Mouse (Mus musculus) embryonic facial prominence, embryonic 15.5 days (tissue): ENCODE measurements around the gene Fggy. TPM values are rescaled to one million over a fixed set of nuclear protein-coding genes. Genes with fewer than 3 reads are reported as not detected.
A peak's percentile ranks its signal among the peaks of the same experiment; 100 is the strongest.

Experiments
- ATAC-seq: fragments of 200-750 bp; cut with Nextera tagmentation; 2 replicates; pipeline ENCODE4 v1.8.0; 2017; ENCODE audit warnings: low read depth, moderate TSS enrichment; ENCODE audit not compliant: insufficient number of reproducible peaks, low FRiP score, low TSS enrichment
- H3K27ac ChIP-seq: fragments of 300-500 bp; sonication (generic); replicated peaks from 2 replicates; pipeline ENCODE4 v1.5.1; 2015; ENCODE audit warnings: mild to moderate bottlenecking, inconsistent platforms
- H3K27me3 ChIP-seq: fragments of 300-500 bp; sonication (generic); 2 replicates; pipeline ENCODE4 v1.6.1; 2015; ENCODE audit warnings: inconsistent platforms
- H3K36me3 ChIP-seq: fragments of 300-500 bp; sonication (generic); 2 replicates; pipeline ENCODE4 v1.6.1; 2015; ENCODE audit warnings: mild to moderate bottlenecking, inconsistent platforms
- H3K4me1 ChIP-seq: fragments of 300-500 bp; sonication (generic); 2 replicates; pipeline ENCODE4 v1.6.1; 2015; ENCODE audit warnings: inconsistent platforms
- H3K4me2 ChIP-seq: fragments of 300-500 bp; sonication (generic); replicated peaks from 2 replicates; pipeline ENCODE4 v1.6.1; 2015; ENCODE audit warnings: mild to moderate bottlenecking, inconsistent platforms
- H3K4me3 ChIP-seq: fragments of 300-500 bp; sonication (generic); replicated peaks from 2 replicates; pipeline ENCODE4 v1.5.1; 2015; ENCODE audit warnings: mild to moderate bottlenecking, inconsistent platforms
- H3K9ac ChIP-seq: fragments of 300-500 bp; sonication (generic); 2 replicates; pipeline ENCODE4 v1.6.1; 2015; ENCODE audit warnings: inconsistent platforms
- H3K9me3 ChIP-seq: fragments of 300-500 bp; sonication (generic); replicated peaks from 2 replicates; pipeline ENCODE4 v1.6.1; 2016; ENCODE audit warnings: inconsistent platforms
- WGBS: fragments of 180-500 bp; shearing (Covaris S2); methylation state at CpG from one replicate; pipeline ENCODE4 v1.1.7; 2015; 5-methylcytosine and 5-hydroxymethylcytosine counted together
- polyA plus RNA-seq: library from polyadenylated mRNA; unstranded; fragments of >200 nt; fragmentation: Nextera tagmentation; extraction: Ambion mirVana; gene quantifications from 2 replicates; pipeline ENCODE4 v1.2.1, GENCODE M21; 2015

The Fggy gene
- polyA plus RNA-seq, 1 experiment from 2014 or later: 9.6 TPM

DNA sequence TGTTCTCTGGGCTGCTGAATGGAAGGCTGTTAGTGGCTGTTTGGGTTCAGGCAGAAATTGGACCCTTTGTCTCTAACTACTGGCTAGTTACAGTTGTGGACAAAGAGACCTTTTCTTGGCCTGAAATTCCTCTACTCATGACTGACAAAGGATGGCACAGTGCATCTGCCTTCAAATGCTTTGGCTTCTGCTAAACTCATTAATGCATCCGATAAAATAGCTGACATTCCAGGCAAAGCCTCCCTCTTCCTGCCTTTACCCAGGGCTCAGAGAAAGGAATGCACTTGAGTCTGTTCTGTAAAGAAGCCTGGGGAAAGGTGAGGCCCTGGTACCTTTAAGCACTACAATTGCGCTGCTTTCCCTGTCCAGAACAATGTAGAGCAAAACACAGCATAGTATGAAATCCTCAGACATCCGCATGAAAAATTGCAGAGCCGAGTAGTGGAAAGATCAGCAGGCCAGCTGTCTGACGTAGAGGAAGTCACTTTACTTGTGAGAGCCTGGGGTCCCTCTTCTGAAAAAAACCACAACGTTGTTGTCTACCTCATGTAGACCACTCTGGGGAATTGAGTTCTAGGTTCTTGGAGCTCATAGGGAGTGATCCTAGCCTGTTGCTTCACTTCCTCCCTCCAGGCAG lies 288.8 kb downstream of the Fggy start:
- Histone ChIP-seq H3K27me3 (no peaks in the 10 kb centered on the region), H3K4me2 (no peak overlapping the region), H3K4me1 (peaks cover 13% of the 10 kb centered on the region), H3K4me3 (no peak overlapping the region), H3K27ac (peak overlapping the region; percentile 34; the same call in 1 of the 2 replicates), H3K36me3 (no peaks in the 10 kb centered on the region), H3K9me3 (no peaks in the 10 kb centered on the region), H3K9ac (no peak overlapping the region)
- WGBS: 27% methylated on average over 6 of the region's 6 CpGs
- ATAC-seq: no peak

DNA sequence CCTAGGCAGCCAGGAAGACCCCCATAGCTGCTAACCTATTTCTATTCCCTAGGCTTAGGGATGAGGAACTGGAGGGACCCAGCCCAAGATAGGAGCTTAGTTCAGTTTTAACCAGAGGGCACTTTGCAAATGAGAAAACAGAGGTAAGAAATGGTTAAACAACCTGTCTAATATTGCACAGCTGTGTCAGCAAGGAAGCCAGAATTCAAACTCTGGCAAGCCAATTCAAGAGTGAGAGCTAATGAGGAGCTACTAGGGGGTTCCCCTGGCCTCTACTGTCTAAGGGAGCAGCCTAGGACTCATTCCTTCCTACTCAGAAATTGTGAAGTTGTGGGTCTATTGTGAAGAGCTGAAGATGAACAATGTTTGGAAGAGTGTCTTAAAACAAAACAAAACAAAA lies 289.9 kb downstream of the Fggy start:
- no peaks in the 10 kb centered on the region for H3K27me3 ChIP-seq
- H3K4me1 ChIP-seq: peaks cover 13% of the 10 kb centered on the region
- no peak for ATAC-seq
- H3K4me3 ChIP-seq: no peak overlapping the region
- no peaks in the 10 kb centered on the region for H3K36me3 ChIP-seq
- H3K9me3 ChIP-seq: no peaks in the 10 kb centered on the region
- H3K9ac ChIP-seq: no peak overlapping the region
- no peak overlapping the region for H3K4me2 ChIP-seq
- no peak overlapping the region for H3K27ac ChIP-seq

DNA sequence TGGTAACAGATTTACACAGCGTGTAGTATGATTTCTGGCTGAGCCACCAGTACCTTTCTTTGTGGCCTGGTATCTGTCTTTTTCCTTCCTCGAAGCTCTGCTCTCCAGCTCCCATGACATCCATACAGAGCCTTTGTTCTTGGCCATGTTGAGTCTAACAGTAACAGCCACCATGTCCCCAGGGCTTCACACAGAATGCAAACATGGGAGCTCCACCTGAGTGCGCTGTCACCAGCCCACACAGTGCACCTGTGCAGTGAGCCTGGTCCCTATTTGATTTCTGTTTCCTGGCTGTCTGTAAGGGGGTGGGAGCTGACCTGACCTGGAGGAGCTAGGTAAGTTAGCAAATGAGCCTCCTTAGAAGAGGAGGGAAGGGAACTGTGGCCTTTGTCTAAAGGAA lies 290.4 kb downstream of the Fggy start:
- WGBS: 73% methylated on average over 3 of the region's 3 CpGs
- no peaks in the 10 kb centered on the region for H3K9me3 ChIP-seq
- peaks cover 13% of the 10 kb centered on the region for H3K4me1 ChIP-seq
- H3K4me2 ChIP-seq: no peak overlapping the region
- H3K27me3 ChIP-seq: no peaks in the 10 kb centered on the region
- no peak overlapping the region for H3K9ac ChIP-seq
- H3K4me3 ChIP-seq: no peak overlapping the region
- no peak for ATAC-seq
- no peaks in the 10 kb centered on the region for H3K36me3 ChIP-seq
- no peak overlapping the region for H3K27ac ChIP-seq

DNA sequence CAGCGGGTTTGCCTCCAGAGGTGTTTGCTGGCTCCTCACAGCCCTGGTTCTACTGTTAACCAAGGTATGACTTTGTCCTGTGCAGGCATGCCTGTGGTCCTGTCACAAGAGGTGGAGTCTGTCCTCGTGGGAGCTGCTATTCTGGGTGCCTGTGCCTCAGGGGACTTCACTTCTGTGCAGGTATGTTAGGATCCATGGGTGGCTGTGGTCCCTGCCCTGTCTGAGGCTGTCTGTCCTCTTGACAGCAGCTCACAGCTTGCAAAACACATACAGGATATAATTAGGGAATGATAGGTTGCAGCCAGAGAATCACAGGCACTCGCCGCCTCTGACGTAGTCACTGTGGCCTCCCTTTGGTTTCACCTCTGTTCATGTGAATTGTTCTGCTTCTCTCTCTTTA lies 292.2 kb downstream of the Fggy start:
- WGBS: 62% methylated on average over 5 of the region's 5 CpGs
- H3K9me3 ChIP-seq: no peaks in the 10 kb centered on the region
- ATAC-seq: peak; percentile 60
- H3K4me2 ChIP-seq: no peak overlapping the region
- H3K4me1 ChIP-seq: peaks cover 13% of the 10 kb centered on the region
- no peaks in the 10 kb centered on the region for H3K36me3 ChIP-seq
- no peak overlapping the region for H3K27ac ChIP-seq
- no peak overlapping the region for H3K9ac ChIP-seq
- H3K27me3 ChIP-seq: no peaks in the 10 kb centered on the region
- H3K4me3 ChIP-seq: no peak overlapping the region

DNA sequence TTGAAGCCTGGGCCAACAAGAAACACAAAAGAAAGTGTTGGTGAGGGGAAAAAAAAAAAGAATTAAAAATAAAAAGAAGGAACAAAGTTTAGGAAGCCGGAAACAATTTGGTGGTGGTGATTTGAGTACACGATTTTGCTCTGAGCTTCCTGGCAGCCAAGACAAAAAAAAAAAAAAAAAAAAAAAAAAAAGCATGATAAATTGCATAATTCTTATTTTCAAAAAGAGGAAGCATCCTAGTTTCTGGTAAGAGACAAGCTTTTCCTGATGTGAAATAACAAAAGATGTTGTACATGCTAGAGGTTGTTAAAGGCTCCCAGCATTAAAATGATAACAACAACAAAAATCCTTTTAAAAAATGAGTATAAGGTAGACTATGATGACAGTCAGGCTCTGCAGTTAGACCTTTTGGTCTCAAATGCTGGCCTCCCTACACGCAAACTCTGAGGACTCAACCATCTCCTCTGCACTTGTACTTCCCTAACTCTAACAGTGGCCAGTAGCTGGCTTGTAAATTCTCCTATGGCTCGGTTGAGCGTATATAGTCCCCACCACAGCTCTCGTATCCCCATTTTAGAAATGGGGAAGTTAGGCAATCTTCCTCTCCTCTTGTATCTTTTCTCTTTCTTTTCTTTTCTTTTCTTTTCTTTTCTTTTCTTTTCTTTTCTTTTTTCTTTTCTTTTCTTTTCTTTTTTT lies 292.9 kb downstream of the Fggy start:
- Histone ChIP-seq H3K9me3 (no peaks in the 10 kb centered on the region), H3K27ac (no peak overlapping the region), H3K4me2 (no peak overlapping the region), H3K4me1 (peaks cover 13% of the 10 kb centered on the region), H3K36me3 (no peaks in the 10 kb centered on the region), H3K27me3 (no peaks in the 10 kb centered on the region), H3K4me3 (no peak overlapping the region), H3K9ac (no peak overlapping the region)
- 80% methylated on average over 6 of the region's 6 CpGs for WGBS
- no peak for ATAC-seq

DNA sequence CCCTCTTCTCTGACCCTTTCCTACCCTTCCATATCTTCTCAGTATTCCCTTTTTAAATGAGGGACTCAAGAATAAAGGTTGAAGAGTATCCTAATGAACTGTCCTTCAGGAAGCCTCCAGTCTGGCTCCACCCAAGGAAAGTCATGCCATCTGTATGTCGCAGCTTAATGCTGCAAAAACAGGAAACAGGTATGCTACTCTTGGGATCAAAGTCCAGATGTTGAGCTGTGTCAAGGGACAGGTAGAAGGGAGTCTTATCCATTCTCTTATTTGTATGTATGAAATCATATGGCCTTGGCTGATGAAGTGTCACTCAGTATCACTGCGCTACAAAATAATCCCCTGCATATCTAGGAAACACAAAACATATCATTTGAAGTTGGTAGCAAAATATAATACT lies 294.9 kb downstream of the Fggy start:
- Histone ChIP-seq H3K9ac (no peak overlapping the region), H3K27me3 (no peaks in the 10 kb centered on the region), H3K4me2 (no peak overlapping the region), H3K4me3 (no peak overlapping the region), H3K36me3 (no peaks in the 10 kb centered on the region), H3K4me1 (0 out of 2 replicates have a peak, but pooled peaks cover under 1% of the 10 kb centered on the region), H3K27ac (no peak overlapping the region), H3K9me3 (no peaks in the 10 kb centered on the region)
- 81% methylated on average over 2 of the region's 2 CpGs for WGBS
- no peak for ATAC-seq

DNA sequence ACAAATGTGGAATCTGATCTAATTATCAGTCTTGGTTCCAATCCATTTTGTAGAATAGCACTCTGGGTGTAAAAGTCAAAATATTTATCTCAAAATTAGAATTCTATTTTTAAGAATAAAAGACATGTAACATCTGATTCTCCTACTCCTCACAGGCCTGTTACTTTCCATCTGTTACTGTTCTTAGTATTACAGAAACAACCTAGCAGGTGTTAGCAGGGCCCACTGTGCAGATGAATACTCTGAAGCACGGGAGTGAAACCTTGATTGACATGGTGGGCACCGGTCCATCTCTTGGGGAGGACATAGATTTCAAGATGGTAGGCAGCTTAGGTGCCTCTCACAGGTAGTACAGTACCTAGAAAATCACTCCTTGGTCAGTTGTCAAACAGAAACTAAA lies 298.7 kb downstream of the Fggy start:
- Histone ChIP-seq H3K27me3 (no peaks in the 10 kb centered on the region), H3K4me3 (no peak overlapping the region), H3K36me3 (no peaks in the 10 kb centered on the region), H3K27ac (no peak overlapping the region), H3K9ac (no peak overlapping the region), H3K4me2 (no peak overlapping the region), H3K4me1 (peaks cover 2% of the 10 kb centered on the region; the same call in 1 of the 2 replicates), H3K9me3 (no peaks in the 10 kb centered on the region)
- no peak for ATAC-seq
- WGBS: 74% methylated on average over 2 of the region's 2 CpGs

DNA sequence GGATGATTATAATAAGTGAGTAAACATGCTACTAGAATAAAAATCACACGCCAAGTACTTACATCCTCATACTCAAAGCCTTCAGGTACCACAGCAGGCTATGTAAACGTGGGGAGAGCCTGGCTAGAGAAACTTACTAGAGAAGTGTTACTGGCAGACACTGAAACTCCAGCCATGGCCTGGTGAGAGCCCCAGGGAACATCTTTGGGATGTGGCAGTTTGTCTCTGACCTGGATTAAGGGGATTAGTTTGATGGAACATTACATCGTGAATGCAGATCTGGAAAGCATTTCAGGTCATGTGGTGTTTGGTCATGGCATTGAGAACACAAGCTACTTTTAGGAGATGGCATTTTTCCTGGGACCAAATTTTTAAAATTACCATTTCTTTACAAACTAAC lies 303.3 kb downstream of the Fggy start:
- Histone ChIP-seq H3K27me3 (no peaks in the 10 kb centered on the region), H3K9me3 (no peaks in the 10 kb centered on the region), H3K4me1 (peaks cover 18% of the 10 kb centered on the region), H3K9ac (no peak overlapping the region), H3K36me3 (no peaks in the 10 kb centered on the region), H3K4me2 (no peak overlapping the region), H3K4me3 (no peak overlapping the region), H3K27ac (no peak overlapping the region; the same call in 1 of the 2 replicates)
- WGBS: 36% methylated on average over 3 of the region's 3 CpGs
- ATAC-seq: no peak

DNA sequence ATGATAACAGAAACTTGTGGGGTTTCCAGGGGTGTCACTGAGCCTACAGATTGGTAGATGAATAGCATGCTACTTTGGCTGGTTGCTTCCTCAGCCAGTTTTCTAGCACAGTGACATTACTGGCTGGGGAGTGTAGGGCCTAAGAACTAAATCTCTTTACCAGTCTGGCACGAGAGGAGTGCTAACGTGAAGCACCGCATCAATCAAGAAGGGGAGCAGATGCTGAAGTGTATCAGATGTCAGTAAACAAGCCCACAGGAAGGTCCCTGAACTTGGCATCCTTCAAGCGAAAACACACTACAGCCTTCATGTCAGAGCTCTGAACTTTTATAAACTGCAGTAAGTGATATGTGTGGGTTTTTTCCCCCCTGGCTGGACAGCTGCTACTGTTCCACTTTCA lies 303.8 kb downstream of the Fggy start:
- peaks cover 18% of the 10 kb centered on the region for H3K4me1 ChIP-seq
- H3K27ac ChIP-seq: no peak overlapping the region
- H3K36me3 ChIP-seq: no peaks in the 10 kb centered on the region
- 23% methylated on average over 4 of the region's 4 CpGs for WGBS
- no peak overlapping the region for H3K4me2 ChIP-seq
- H3K9me3 ChIP-seq: no peaks in the 10 kb centered on the region
- H3K9ac ChIP-seq: no peak overlapping the region
- H3K4me3 ChIP-seq: no peak overlapping the region
- no peaks in the 10 kb centered on the region for H3K27me3 ChIP-seq
- no peak for ATAC-seq

DNA sequence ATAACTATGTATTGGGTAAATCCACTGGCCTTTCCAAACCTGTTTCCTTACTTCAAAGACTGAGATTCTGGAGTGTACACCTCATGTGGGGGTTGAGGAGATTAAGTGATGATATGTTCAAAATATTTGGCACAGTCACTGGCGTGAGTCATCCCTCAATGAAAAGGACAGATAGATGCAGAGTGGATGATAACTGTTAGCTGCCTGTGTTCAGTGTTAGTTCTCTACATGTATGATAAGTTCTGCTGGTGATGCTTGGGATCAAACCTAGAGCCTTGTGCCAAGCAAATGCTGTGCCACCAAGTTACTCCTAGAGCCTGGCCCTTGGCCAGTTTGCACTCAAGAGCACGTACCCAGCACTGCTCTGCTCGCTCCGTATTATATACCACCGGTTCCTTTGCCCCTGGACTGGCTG lies 304.4 kb downstream of the Fggy start:
- H3K4me2 ChIP-seq: no peak overlapping the region
- no peaks in the 10 kb centered on the region for H3K27me3 ChIP-seq
- WGBS: 63% methylated on average over 5 of the region's 5 CpGs
- H3K4me3 ChIP-seq: no peak overlapping the region
- no peak overlapping the region for H3K9ac ChIP-seq
- peaks cover 18% of the 10 kb centered on the region for H3K4me1 ChIP-seq
- no peaks in the 10 kb centered on the region for H3K36me3 ChIP-seq
- H3K27ac ChIP-seq: peak overlapping the region; percentile 44; the same call in 1 of the 2 replicates
- no peaks in the 10 kb centered on the region for H3K9me3 ChIP-seq
- ATAC-seq: no peak

DNA sequence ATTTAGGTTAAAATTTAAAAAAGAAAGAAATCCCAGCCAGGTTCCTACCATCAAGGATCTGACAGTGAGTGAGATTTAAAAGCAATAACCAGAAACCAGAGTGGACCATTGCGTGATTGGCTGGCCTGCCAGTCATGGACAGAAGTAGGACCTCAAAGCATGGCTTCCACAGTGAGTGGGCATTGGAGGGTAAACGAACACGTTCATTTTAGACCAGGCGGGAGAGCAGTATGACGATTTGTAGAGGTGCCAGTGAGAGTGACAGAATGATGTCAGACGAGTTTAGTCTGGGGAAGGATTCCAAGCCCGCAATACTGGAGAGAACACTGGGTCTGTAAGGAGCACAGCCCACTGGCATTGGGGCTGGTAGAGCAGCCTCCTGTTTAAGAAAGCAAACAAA lies 305.0 kb downstream of the Fggy start:
- H3K36me3 ChIP-seq: no peaks in the 10 kb centered on the region
- H3K9ac ChIP-seq: no peak overlapping the region
- ATAC-seq: no peak
- no peak overlapping the region for H3K4me3 ChIP-seq
- 69% methylated on average over 7 of the region's 7 CpGs for WGBS
- H3K27ac ChIP-seq: 0 out of 2 replicates have a peak overlapping the region, but pooled peaks have one; percentile 44
- no peaks in the 10 kb centered on the region for H3K27me3 ChIP-seq
- H3K4me2 ChIP-seq: no peak overlapping the region
- H3K4me1 ChIP-seq: peaks cover 18% of the 10 kb centered on the region
- no peaks in the 10 kb centered on the region for H3K9me3 ChIP-seq
